Comparison of ENCODE assay signal across 18 mouse cellular contexts in the genomic region with DNA sequence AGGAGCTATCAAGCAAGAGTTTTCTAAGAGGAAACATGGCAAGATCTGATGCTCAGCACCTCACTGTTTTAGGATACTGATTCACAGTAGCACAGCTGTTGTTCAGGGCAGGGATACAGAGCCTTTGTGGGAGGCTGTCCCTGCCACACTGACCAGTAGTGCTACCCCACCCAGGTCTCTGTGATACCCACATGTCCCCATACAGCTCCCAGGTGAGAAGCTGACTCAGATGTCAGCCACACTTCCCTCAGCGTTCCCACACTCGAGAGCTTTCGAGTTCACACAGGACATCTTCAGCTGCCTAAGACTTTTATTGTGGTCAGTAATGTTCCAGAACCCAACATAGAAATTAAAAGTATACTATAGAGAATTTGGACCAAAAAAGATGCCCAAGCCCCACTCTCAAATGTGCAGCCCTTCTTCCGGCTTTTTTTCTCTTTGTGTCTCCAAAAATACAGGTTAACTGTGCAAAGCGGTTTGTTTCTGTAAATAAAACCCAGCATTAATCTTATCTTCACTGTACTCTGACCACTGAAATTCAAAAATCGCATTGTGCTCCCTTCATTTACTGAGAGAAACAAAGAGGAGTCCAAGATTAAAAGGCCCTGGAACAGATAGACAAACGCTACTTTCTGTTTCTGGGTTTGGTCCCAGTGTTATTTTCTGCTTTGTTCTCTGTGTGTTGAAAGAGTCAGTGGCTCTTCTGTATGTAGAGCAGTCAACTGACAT. TPM values are rescaled to one million over a fixed set of nuclear protein-coding genes. Genes with fewer than 3 reads are reported as not detected.
DNase-seq lines count a peak whose midpoint lies in the region; ATAC-seq and TF ChIP-seq lines count a peak whose summit lies in the region.
"Had no signal": no experiment of that assay in that cellular context is flagged by ENCODE, and none has a peak within 500 bp of the region (broad histone marks: within the 10 kb centered on the region; RNA-seq: fewer than 3 reads in every experiment).

No protein-coding gene starts in this region.

- H3K36me3 ChIP-seq in liver, embryonic 12.5 days = peaks cover 87% of the 10 kb centered on the region
- H3K36me3 ChIP-seq in liver, embryonic 11.5 days (ENCODE audit: control insufficient read depth, insufficient read depth, low read length) = peaks cover 2% of the 10 kb centered on the region; the same call in 1 of the 2 replicates
- no peaks in the 10 kb centered on the region for H3K36me3 ChIP-seq in myocyte (ENCODE audit: control insufficient read depth, insufficient read depth)
- H3K36me3 ChIP-seq: forebrain, embryonic 10.5 days; heart, embryonic 12.5 days; hindbrain, embryonic 15.5 days; kidney, embryonic 15.5 days had no signal

- no peak for TF ChIP-seq POLR2A in bone marrow, adult 2 months (IDR thresholded peaks at IDR 0.05; ENCODE audit: borderline replicate concordance, control insufficient read depth, low read depth, low read length)
- TF ChIP-seq POLR2A in myocyte (IDR thresholded peaks at IDR 0.05; ENCODE audit: insufficient read length, low read depth) = no peak

- H3K9me3 ChIP-seq in liver, embryonic 12.5 days (replicated peaks) = no peaks in the 10 kb centered on the region
- H3K9me3 ChIP-seq in liver, embryonic 11.5 days (ENCODE audit: control insufficient read depth, low read length) = no peaks in the 10 kb centered on the region
- H3K9me3 ChIP-seq: forebrain, embryonic 10.5 days; heart, embryonic 12.5 days; hindbrain, embryonic 15.5 days; kidney, embryonic 15.5 days had no signal

- DNase-seq in liver, embryonic 11.5 days (ENCODE audit: low spot score) = no peak
- peak; percentile 64 for DNase-seq in CD4-positive helper T cell, adult 2 months (ENCODE audit: low read depth, low spot score)
- no peak for DNase-seq in kidney, postnatal 4 days
- no peak for DNase-seq in adrenal gland, postnatal 25 days
- DNase-seq: adrenal gland, adult 8-10 months; cerebellum, adult 11-12 months; cerebellum, postnatal 25 days; heart, postnatal 36 days; layer of hippocampus, postnatal 36 days; lung, embryonic 14.5 days had no signal

- H3K27me3 ChIP-seq in liver, embryonic 12.5 days (replicated peaks) = no peaks in the 10 kb centered on the region
- no peaks in the 10 kb centered on the region for H3K27me3 ChIP-seq in liver, embryonic 11.5 days (replicated peaks; ENCODE audit: control insufficient read depth, insufficient read depth, low read length)
- no peaks in the 10 kb centered on the region for H3K27me3 ChIP-seq in myocyte (ENCODE audit: control insufficient read depth, insufficient read depth, insufficient read length)
- H3K27me3 ChIP-seq: heart, embryonic 12.5 days; hindbrain, embryonic 15.5 days; kidney, embryonic 15.5 days had no signal

- 77% methylated on average over 7 of the region's 7 CpGs for WGBS in liver, embryonic 12.5 days (ENCODE audit: insufficient replicate concordance)
- 79% methylated on average over 7 of the region's 7 CpGs for WGBS in liver, embryonic 11.5 days
- WGBS in bone marrow, adult 2 months = 28% methylated on average over 7 of the region's 7 CpGs

- peak overlapping the region; percentile 21; the same call in 1 of the 2 replicates for H3K27ac ChIP-seq in liver, embryonic 12.5 days
- H3K27ac ChIP-seq in liver, embryonic 11.5 days (ENCODE audit: low read depth, low read length) = no peak overlapping the region
- peak overlapping the region; percentile 18 for H3K27ac ChIP-seq in bone marrow, adult 2 months (ENCODE audit: control insufficient read depth, insufficient read depth, low read depth, low read length, poor library complexity)
- H3K27ac ChIP-seq: forebrain, embryonic 10.5 days; hindbrain, embryonic 15.5 days; kidney, embryonic 15.5 days had no signal

- no peak for ATAC-seq in liver, embryonic 12.5 days
- ATAC-seq in liver, embryonic 11.5 days (replicated peaks; ENCODE audit: low FRiP score) = no peak
- ATAC-seq: intestine, embryonic 16.5 days had no signal

- no peak overlapping the region for H3K4me2 ChIP-seq in liver, embryonic 12.5 days
- H3K4me2 ChIP-seq in liver, embryonic 11.5 days = no peak overlapping the region
- H3K4me2 ChIP-seq in myocyte (ENCODE audit: low read depth) = no peak overlapping the region
- H3K4me2 ChIP-seq: heart, embryonic 12.5 days; hindbrain, embryonic 15.5 days; kidney, embryonic 15.5 days; lung, embryonic 14.5 days had no signal

- H3K4me3 ChIP-seq in liver, embryonic 12.5 days = no peak overlapping the region
- H3K4me3 ChIP-seq in liver, embryonic 11.5 days (ENCODE audit: low read depth, low read length) = no peak overlapping the region
- no peak overlapping the region for H3K4me3 ChIP-seq in bone marrow, adult 2 months (replicated peaks; ENCODE audit: control insufficient read depth, low read depth, low read length)
- no peak overlapping the region for H3K4me3 ChIP-seq in myocyte
- H3K4me3 ChIP-seq: forebrain, embryonic 10.5 days; heart, embryonic 12.5 days; hindbrain, embryonic 15.5 days; kidney, embryonic 15.5 days had no signal

- H3K4me1 ChIP-seq in liver, embryonic 12.5 days = peaks cover 49% of the 10 kb centered on the region
- peaks cover 16% of the 10 kb centered on the region for H3K4me1 ChIP-seq in liver, embryonic 11.5 days (replicated peaks; ENCODE audit: control insufficient read depth, insufficient read depth, low read length)
- peaks cover 8% of the 10 kb centered on the region for H3K4me1 ChIP-seq in bone marrow, adult 2 months (ENCODE audit: control insufficient read depth, insufficient read depth, low read length)
- H3K4me1 ChIP-seq: forebrain, embryonic 10.5 days; heart, embryonic 12.5 days; hindbrain, embryonic 15.5 days; kidney, embryonic 15.5 days had no signal

- TF ChIP-seq CTCF in bone marrow, adult 2 months (IDR thresholded peaks at IDR 0.05; ENCODE audit: control insufficient read depth, insufficient read depth, low read length) = no peak

- no peak overlapping the region for H3ac ChIP-seq in myocyte (ENCODE audit: control insufficient read depth, insufficient read length)

- no peak overlapping the region for H3K9ac ChIP-seq in liver, embryonic 12.5 days
- no peak overlapping the region for H3K9ac ChIP-seq in liver, embryonic 11.5 days (ENCODE audit: low read depth, low read length)
- H3K9ac ChIP-seq: heart, embryonic 12.5 days; hindbrain, embryonic 15.5 days; kidney, embryonic 15.5 days; lung, embryonic 14.5 days had no signal

- H3K79me2 ChIP-seq in myocyte (ENCODE audit: control insufficient read depth, insufficient read depth) = no peaks in the 10 kb centered on the region

TF ChIP-seq in myocyte, 11 proteins besides CTCF, POLR2A, EP300 and RAD21:
- TF ChIP-seq MYOG (IDR thresholded peaks at IDR 0.05; ENCODE audit: control insufficient read depth in 1 of 3, insufficient read depth in 1 of 3, insufficient read length in 2 of 3, low read depth in 2 of 3) = peak in 2 of 3 experiments; percentile 27 to 63
- no peak for TF ChIP-seq USF1 (IDR thresholded peaks at IDR 0.05; ENCODE audit: low read depth)
- peak in 2 of 3 experiments; percentile 5 to 50 for TF ChIP-seq MYOD1 (IDR thresholded peaks at IDR 0.05; ENCODE audit: control insufficient read depth in 1 of 3, insufficient read length in 2 of 3, low read depth in 2 of 3)

RNA-seq across cellular contexts. Expression of a gene that starts 31.3 kb away (rescaled TPM):
- polyA plus RNA-seq in liver, embryonic 12.5 days (2016; fragmentation: Nextera tagmentation; extraction: Ambion mirVana) = 59.1 and 61.0 TPM in 2 replicates
- 105 and 120 TPM in 2 replicates for polyA plus RNA-seq in liver, embryonic 11.5 days (2014; fragmentation: Nextera tagmentation; extraction: Ambion mirVana)
- 32.8 and 38.1 TPM in 2 replicates for polyA plus RNA-seq in bone marrow, adult 2 months (2011; ENCODE audit: insufficient read depth, insufficient read length, low replicate concordance, missing spikeins)
- 0.19 TPM for polyA plus RNA-seq in myocyte (2012; fragmentation: generic; extraction: Trizol)
- total RNA-seq in adrenal gland, postnatal 25 days (2021) = 0.71 and 0.97 TPM in 2 replicates

Comparison
In these comparisons a context has a peak if more than half of its experiments do, and no peak if none do; other contexts are left out.
1. RNA of a gene that starts 31.3 kb away (polyA plus RNA-seq): 105 to 120 TPM in liver, embryonic 11.5 days, 59.1 to 61.0 TPM in liver, embryonic 12.5 days and 32.8 to 38.1 TPM in bone marrow, adult 2 months; 0.19 TPM in myocyte (single experiment); every median in the first group is over 10 times any median in the second.